In the genomic region with DNA sequence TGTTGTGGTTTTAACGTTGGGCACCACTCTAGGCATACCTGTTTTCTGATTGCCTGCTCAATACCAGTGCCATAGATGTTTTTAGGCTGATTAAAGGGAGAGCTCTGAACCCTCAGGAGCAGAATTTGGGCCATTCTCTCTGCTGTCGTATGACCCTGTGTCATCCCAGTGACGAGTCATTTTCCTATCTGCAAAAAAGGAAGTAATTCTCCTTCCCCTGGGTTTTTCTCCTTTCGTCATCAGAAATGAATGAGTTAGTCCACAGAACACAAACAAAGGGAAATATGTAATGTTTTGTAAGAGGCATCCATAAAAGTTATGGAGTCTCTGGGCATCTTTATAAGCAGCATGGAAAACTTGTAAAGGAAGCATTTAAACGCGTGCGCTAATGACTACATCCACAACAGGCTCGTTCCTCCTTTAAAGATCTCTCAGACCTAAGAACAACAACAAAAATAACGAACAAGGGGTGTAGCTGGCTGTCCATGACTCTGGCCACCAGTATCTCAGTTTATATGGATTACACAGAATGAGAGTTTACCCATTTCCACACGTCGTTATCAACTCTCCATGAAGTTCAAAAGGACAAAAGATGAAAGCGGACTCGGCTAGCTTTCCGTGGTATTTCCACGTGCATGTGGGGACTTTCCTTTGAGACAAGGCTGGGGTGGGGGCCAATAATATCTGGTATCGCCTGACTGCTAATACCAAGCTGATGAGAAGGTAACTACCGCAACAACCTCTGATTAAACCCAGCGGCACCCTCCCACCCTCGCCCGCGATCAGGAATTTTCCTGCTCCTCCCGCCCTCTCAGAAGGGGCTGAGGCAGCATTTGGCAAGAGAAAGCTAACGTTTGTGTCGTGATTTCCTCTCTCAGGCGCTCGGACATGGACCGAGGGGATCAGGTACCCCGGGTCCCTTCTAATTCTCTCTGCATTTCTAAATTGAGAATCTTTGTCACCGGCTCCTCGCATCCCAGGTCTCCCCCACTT, we compare ENCODE assay signal across 8 mouse cellular contexts. TPM values are rescaled to one million over a fixed set of nuclear protein-coding genes. Genes with fewer than 3 reads are reported as not detected.
DNase-seq lines count a peak whose midpoint lies in the region; ATAC-seq and TF ChIP-seq lines count a peak whose summit lies in the region.

No protein-coding gene starts in this region.

- no peaks in the 10 kb centered on the region for H3K9me3 ChIP-seq in E14TG2a.4 (ENCODE audit: low read length)
- no peaks in the 10 kb centered on the region for H3K9me3 ChIP-seq in embryonic facial prominence, embryonic 11.5 days (replicated peaks; ENCODE audit: control insufficient read depth, low read length)
- no peaks in the 10 kb centered on the region for H3K9me3 ChIP-seq in heart, postnatal 0 days (replicated peaks; ENCODE audit: control insufficient read depth, low read length)
- H3K9me3 ChIP-seq in limb, embryonic 10.5 days (replicated peaks) = no peaks in the 10 kb centered on the region

- WGBS in embryonic facial prominence, embryonic 11.5 days = 6% methylated on average over 30 of the region's 30 CpGs
- 5% methylated on average over 30 of the region's 30 CpGs for WGBS in heart, postnatal 0 days
- 9% methylated on average over 30 of the region's 30 CpGs for WGBS in limb, embryonic 10.5 days

- peak overlapping the region; percentile 80 for H3K4me2 ChIP-seq in embryonic facial prominence, embryonic 11.5 days (ENCODE audit: low read depth, low read length)
- H3K4me2 ChIP-seq in heart, postnatal 0 days (ENCODE audit: low read depth, low read length) = peak overlapping the region; percentile 79

- H3K27me3 ChIP-seq in E14TG2a.4 (ENCODE audit: insufficient read depth, low read length) = no peaks in the 10 kb centered on the region
- no peaks in the 10 kb centered on the region for H3K27me3 ChIP-seq in embryonic facial prominence, embryonic 11.5 days (ENCODE audit: control insufficient read depth, insufficient read depth, low read length)
- no peaks in the 10 kb centered on the region for H3K27me3 ChIP-seq in heart, postnatal 0 days (ENCODE audit: control insufficient read depth, insufficient read depth, low read length)
- H3K27me3 ChIP-seq in limb, embryonic 10.5 days (ENCODE audit: low read depth, poor library complexity, severe bottlenecking) = no peaks in the 10 kb centered on the region

- peak overlapping the region; percentile 84 for H3K9ac ChIP-seq in embryonic facial prominence, embryonic 11.5 days (replicated peaks; ENCODE audit: low read length)
- H3K9ac ChIP-seq in heart, postnatal 0 days (replicated peaks; ENCODE audit: low read depth, low read length) = peak overlapping the region; percentile 69

- ATAC-seq in embryonic facial prominence, embryonic 11.5 days (replicated peaks; ENCODE audit: insufficient number of reproducible peaks, low FRiP score, low TSS enrichment, low read depth) = no peak
- ATAC-seq in heart, postnatal 0 days (ENCODE audit: insufficient read depth, low read depth) = no peak

- no peak for TF ChIP-seq CTCF in E14TG2a.4 (conservative IDR thresholded peaks at IDR 0.05; ENCODE audit: low read length)
- TF ChIP-seq CTCF in heart, postnatal 0 days (IDR thresholded peaks at IDR 0.05; ENCODE audit: low read depth) = no peak

- H3K4me1 ChIP-seq in E14TG2a.4 (replicated peaks; ENCODE audit: low read depth, low read length) = peaks cover 63% of the 10 kb centered on the region
- no peaks in the 10 kb centered on the region for H3K4me1 ChIP-seq in embryonic facial prominence, embryonic 11.5 days (ENCODE audit: control insufficient read depth, insufficient read depth, low read length)
- peaks cover 18% of the 10 kb centered on the region; the same call in 1 of the 2 replicates for H3K4me1 ChIP-seq in heart, postnatal 0 days (ENCODE audit: control insufficient read depth, insufficient read depth)
- peaks cover 25% of the 10 kb centered on the region for H3K4me1 ChIP-seq in limb, embryonic 10.5 days

- TF ChIP-seq EP300 in heart, postnatal 0 days (IDR thresholded peaks at IDR 0.05; ENCODE audit: low read depth) = no peak

- peak overlapping the region; percentile 86 for H3K27ac ChIP-seq in embryonic facial prominence, embryonic 11.5 days (replicated peaks; ENCODE audit: low read depth, low read length)
- peak overlapping the region; percentile 89 for H3K27ac ChIP-seq in heart, postnatal 0 days (ENCODE audit: low read depth)
- peak overlapping the region; percentile 98 for H3K27ac ChIP-seq in limb, embryonic 10.5 days

- DNase-seq in cerebellum, postnatal 10 days = peak; percentile 74 to 76
- no peak for DNase-seq in cerebellum, adult 9-11 months
- peak; percentile 68 for DNase-seq in embryonic facial prominence, embryonic 11.5 days (ENCODE audit: low spot score)
- DNase-seq in heart, postnatal 0 days (ENCODE audit: low spot score) = peak; percentile 59
- peak; percentile 73 for DNase-seq in limb, embryonic 10.5 days (ENCODE audit: low spot score)
- peak; percentile 46 for DNase-seq in mesoderm, embryonic 11.5 days (ENCODE audit: low read depth, low spot score)
- DNase-seq in right cerebral cortex, postnatal 25 days = no peak

- peaks cover 30% of the 10 kb centered on the region for H3K36me3 ChIP-seq in E14TG2a.4 (ENCODE audit: insufficient read depth, low read length)
- no peaks in the 10 kb centered on the region for H3K36me3 ChIP-seq in embryonic facial prominence, embryonic 11.5 days (replicated peaks; ENCODE audit: control insufficient read depth, insufficient read depth, low read depth, low read length)
- peaks cover 14% of the 10 kb centered on the region for H3K36me3 ChIP-seq in heart, postnatal 0 days (replicated peaks; ENCODE audit: control insufficient read depth, insufficient read depth, low read length)
- peaks cover 14% of the 10 kb centered on the region for H3K36me3 ChIP-seq in limb, embryonic 10.5 days

- H3K4me3 ChIP-seq in E14TG2a.4 (replicated peaks; ENCODE audit: low read length) = peak overlapping the region; percentile 85
- peak overlapping the region; percentile 98 for H3K4me3 ChIP-seq in embryonic facial prominence, embryonic 11.5 days (ENCODE audit: low read depth, low read length)
- H3K4me3 ChIP-seq in heart, postnatal 0 days (ENCODE audit: low read depth, low read length) = peak overlapping the region; percentile 68
- peak overlapping the region; percentile 89 for H3K4me3 ChIP-seq in limb, embryonic 10.5 days

RNA-seq across cellular contexts. Expression of gene Pim1, which starts 1.3 kb away (rescaled TPM):
- polyA plus RNA-seq in embryonic facial prominence, embryonic 11.5 days (2014; fragmentation: Nextera tagmentation; extraction: Ambion mirVana) = 17.6 and 19.2 TPM in 2 replicates
- total RNA-seq in heart, postnatal 0 days (2014; rRNA removed; ENCODE audit: low replicate concordance) = 58.4 and 81.0 TPM in 2 replicates
- 28.6 and 29.2 TPM in 2 replicates for polyA plus RNA-seq in heart, postnatal 0 days (2015; fragmentation: Nextera tagmentation; extraction: Ambion mirVana)
- polyA plus RNA-seq in limb, embryonic 10.5 days (2016; fragmentation: Nextera tagmentation; extraction: Ambion mirVana) = 27.4 and 31.0 TPM in 2 replicates

Comparison
In these comparisons a context has a peak if more than half of its experiments do, and no peak if none do; other contexts are left out.
1. DNase-seq: peak in cerebellum, postnatal 10 days (2 of 2), embryonic facial prominence, embryonic 11.5 days (single experiment), heart, postnatal 0 days (single experiment), limb, embryonic 10.5 days (single experiment) and mesoderm, embryonic 11.5 days (single experiment); none in cerebellum, adult 9-11 months (single experiment) and right cerebral cortex, postnatal 25 days (single experiment).
2. Peak in every context shown above with its lines, with median percentiles within 50 percentile points of each other: H3K4me3 ChIP-seq and H3K27ac ChIP-seq.